Mouse (Mus musculus): ENCODE results near the gene Ick. TPM values are rescaled to one million over a fixed set of nuclear protein-coding genes. Genes with fewer than 3 reads are reported as not detected.
"Not testable (repeated sequence)": the region's sequence is repeated elsewhere in the genome, so short reads cannot be mapped to it uniquely, and the experiment has no call there.

Gene Ick
- polyA plus RNA-seq, 1 experiment: 8.2 TPM

GRCm38 (mm10) chr9:78175277-78176200 is 66.5 kb downstream of the Ick start:
- Histone ChIP-seq H3K27ac (ENCODE audit: insufficient read depth, low read depth, low read length) (peak overlapping the region; percentile 96), H3K36me3 (ENCODE audit: control insufficient read depth, insufficient read depth, low read length) (no peaks in the 10 kb centered on the region), H3K4me1 (ENCODE audit: control insufficient read depth, insufficient read depth, low read length) (no peaks in the 10 kb centered on the region), H3K27me3 (replicated peaks; ENCODE audit: control insufficient read depth, insufficient read depth, low read length) (no peaks in the 10 kb centered on the region), H3K4me3 (ENCODE audit: insufficient read depth, low read depth, low read length) (peak overlapping the region; percentile 85)
- peak; percentile 98 for DNase-seq
- whole genome bisulfite sequencing: under 1% methylated on average over 56 of the region's 58 CpGs
- no peak for TF ChIP-seq CTCF (conservative IDR thresholded peaks at IDR 0.05; ENCODE audit: insufficient read depth, insufficient read length, low read depth, low read length)
- peak; percentile 93 for TF ChIP-seq POLR2A (IDR thresholded peaks at IDR 0.05; ENCODE audit: low read depth, low read length)

- peak; percentile 77 for DNase-seq
- TF ChIP-seq CTCF (conservative IDR thresholded peaks at IDR 0.05; ENCODE audit: insufficient read depth, insufficient read length, low read depth, low read length) (peak; percentile 91), POLR2A (IDR thresholded peaks at IDR 0.05; ENCODE audit: low read depth, low read length) (no peak)
- H3K27ac ChIP-seq (ENCODE audit: insufficient read depth, low read depth, low read length): peak overlapping the region; percentile 96
- WGBS: under 1% methylated on average over 22 of the region's 22 CpGs
- H3K27me3 ChIP-seq (replicated peaks; ENCODE audit: control insufficient read depth, insufficient read depth, low read length): no peaks in the 10 kb centered on the region
- peak overlapping the region; percentile 85 for H3K4me3 ChIP-seq (ENCODE audit: insufficient read depth, low read depth, low read length)
- no peaks in the 10 kb centered on the region for H3K4me1 ChIP-seq (ENCODE audit: control insufficient read depth, insufficient read depth, low read length)
- no peaks in the 10 kb centered on the region for H3K36me3 ChIP-seq (ENCODE audit: control insufficient read depth, insufficient read depth, low read length)
Observed at GRCm38 (mm10) chr9:78176201-78176727, 67.3 kb downstream of the Ick start.

GRCm38 (mm10) chr9:78176831-78177230 is 67.8 kb downstream of the Ick start:
- WGBS: 11% methylated on average over 7 of the region's 7 CpGs
- Histone ChIP-seq H3K36me3 (ENCODE audit: control insufficient read depth, insufficient read depth, low read length) (no peaks in the 10 kb centered on the region), H3K27ac (ENCODE audit: insufficient read depth, low read depth, low read length) (peak overlapping the region; percentile 96), H3K27me3 (replicated peaks; ENCODE audit: control insufficient read depth, insufficient read depth, low read length) (no peaks in the 10 kb centered on the region), H3K4me1 (ENCODE audit: control insufficient read depth, insufficient read depth, low read length) (no peaks in the 10 kb centered on the region), H3K4me3 (ENCODE audit: insufficient read depth, low read depth, low read length) (peak overlapping the region; percentile 85)
- DNase-seq: peak; percentile 28
- TF ChIP-seq POLR2A (IDR thresholded peaks at IDR 0.05; ENCODE audit: low read depth, low read length) (no peak), CTCF (conservative IDR thresholded peaks at IDR 0.05; ENCODE audit: insufficient read depth, insufficient read length, low read depth, low read length) (no peak)

- H3K27ac ChIP-seq (ENCODE audit: insufficient read depth, low read depth, low read length): no peak overlapping the region
- no peak overlapping the region for H3K4me3 ChIP-seq (ENCODE audit: insufficient read depth, low read depth, low read length)
- DNase-seq: no peak
- no peaks in the 10 kb centered on the region for H3K36me3 ChIP-seq (ENCODE audit: control insufficient read depth, insufficient read depth, low read length)
- WGBS: 82% methylated on average over 5 of the region's 5 CpGs
- H3K4me1 ChIP-seq (ENCODE audit: control insufficient read depth, insufficient read depth, low read length): no peaks in the 10 kb centered on the region
- no peak for TF ChIP-seq CTCF (conservative IDR thresholded peaks at IDR 0.05; ENCODE audit: insufficient read depth, insufficient read length, low read depth, low read length)
- no peak for TF ChIP-seq POLR2A (IDR thresholded peaks at IDR 0.05; ENCODE audit: low read depth, low read length)
- no peaks in the 10 kb centered on the region for H3K27me3 ChIP-seq (replicated peaks; ENCODE audit: control insufficient read depth, insufficient read depth, low read length)
Observed at GRCm38 (mm10) chr9:78178197-78178596, 69.2 kb downstream of the Ick start.

GRCm38 (mm10) chr9:78179071-78179470 is 70.1 kb downstream of the Ick start:
- Histone ChIP-seq H3K27me3 (replicated peaks; ENCODE audit: control insufficient read depth, insufficient read depth, low read length) (no peaks in the 10 kb centered on the region), H3K4me3 (ENCODE audit: insufficient read depth, low read depth, low read length) (no peak overlapping the region), H3K27ac (ENCODE audit: insufficient read depth, low read depth, low read length) (no peak overlapping the region), H3K4me1 (ENCODE audit: control insufficient read depth, insufficient read depth, low read length) (no peaks in the 10 kb centered on the region), H3K36me3 (ENCODE audit: control insufficient read depth, insufficient read depth, low read length) (no peaks in the 10 kb centered on the region)
- TF ChIP-seq POLR2A (IDR thresholded peaks at IDR 0.05; ENCODE audit: low read depth, low read length) (no peak), CTCF (conservative IDR thresholded peaks at IDR 0.05; ENCODE audit: insufficient read depth, insufficient read length, low read depth, low read length) (no peak)
- no peak for DNase-seq
- 77% methylated on average over 2 of the region's 2 CpGs for WGBS

GRCm38 (mm10) chr9:78182474-78182873 is 73.5 kb downstream of the Ick start, which contains the start of gene Gsta4:
Gsta4 (plus strand) TSS chr9:78182774.
- 96% methylated on average over 5 of the region's 7 CpGs for WGBS
- not testable (repeated sequence) for H3K27me3 ChIP-seq (replicated peaks; ENCODE audit: control insufficient read depth, insufficient read depth, low read length)

GRCm38 (mm10) chr9:78185686-78186085 is 76.7 kb downstream of the Ick start:
- Histone ChIP-seq H3K27ac (ENCODE audit: insufficient read depth, low read depth, low read length) (no peak overlapping the region), H3K27me3 (replicated peaks; ENCODE audit: control insufficient read depth, insufficient read depth, low read length) (no peaks in the 10 kb centered on the region), H3K4me1 (ENCODE audit: control insufficient read depth, insufficient read depth, low read length) (no peaks in the 10 kb centered on the region), H3K36me3 (ENCODE audit: control insufficient read depth, insufficient read depth, low read length) (no peaks in the 10 kb centered on the region), H3K4me3 (ENCODE audit: insufficient read depth, low read depth, low read length) (no peak overlapping the region)
- TF ChIP-seq CTCF (conservative IDR thresholded peaks at IDR 0.05; ENCODE audit: insufficient read depth, insufficient read length, low read depth, low read length) (no peak), POLR2A (IDR thresholded peaks at IDR 0.05; ENCODE audit: low read depth, low read length) (no peak)
- no peak for DNase-seq
- WGBS: 73% methylated on average over 9 of the region's 9 CpGs

More at GRCm38 (mm10) chr9:78182474-78182873, 73.5 kb downstream of the Ick start, which contains the start of gene Gsta4:
- not testable (repeated sequence) for H3K36me3 ChIP-seq (ENCODE audit: control insufficient read depth, insufficient read depth, low read length); H3K4me1 ChIP-seq (ENCODE audit: control insufficient read depth, insufficient read depth, low read length); H3K27ac ChIP-seq (ENCODE audit: insufficient read depth, low read depth, low read length); H3K4me3 ChIP-seq (ENCODE audit: insufficient read depth, low read depth, low read length); DNase-seq

Measured in kidney, adult 2 months (tissue).